Mouse (Mus musculus) kidney, adult 2 months (tissue): Measurements from ENCODE around the gene Zfp609.

Experiments
- CTCF ChIP-seq: fragments of 200-500 bp; conservative IDR thresholded peaks from 2 replicates; pipeline ENCODE4 v1.5.1; 2011; ENCODE audit warnings: low read depth, mild to moderate bottlenecking, control low read depth, low read length, moderate library complexity, mixed read lengths; ENCODE audit not compliant: insufficient read depth, insufficient read length
- POLR2A ChIP-seq: fragments of 200-500 bp; IDR thresholded peaks from one replicate; pipeline ENCODE4 v1.6.1; 2011; ENCODE audit warnings: low read depth, low read length, control low read depth

- no peak for TF ChIP-seq CTCF
- no peak for TF ChIP-seq POLR2A
These were observed 20.8 kb upstream of the Zfp609 start for GRCm38 (mm10) chr9:65848154-65848553.
